Mouse (Mus musculus) forebrain, embryonic 11.5 days (tissue): ENCODE measurements around the gene Slc19a1. TPM values are rescaled to one million over a fixed set of nuclear protein-coding genes. Genes with fewer than 3 reads are reported as not detected.

Experiments
- ATAC-seq: fragments of 200-750 bp; cut with Nextera tagmentation; replicated peaks from 2 replicates; pipeline ENCODE4 v1.8.0; 2017; ENCODE audit warnings: moderate TSS enrichment; ENCODE audit not compliant: low FRiP score
- DNase-seq: peaks from one replicate; pipeline ENCODE4 v3.0.0-alpha.2; 2017; ENCODE audit warnings: low spot score
- H3K27ac ChIP-seq: fragments of 300-500 bp; sonication (generic); 2 replicates; pipeline ENCODE4 v1.5.1; 2014; ENCODE audit warnings: low read depth, low read length
- H3K27me3 ChIP-seq: fragments of 300-500 bp; sonication (generic); 2 replicates; pipeline ENCODE4 v1.6.1; 2014; ENCODE audit warnings: mild to moderate bottlenecking, low read length, mixed read lengths; ENCODE audit not compliant: control insufficient read depth, insufficient read depth
- H3K36me3 ChIP-seq: fragments of 300-500 bp; sonication (generic); 2 replicates; pipeline ENCODE4 v1.6.1; 2014; ENCODE audit warnings: mild to moderate bottlenecking, low read length, moderate library complexity, mixed read lengths; ENCODE audit not compliant: control insufficient read depth, insufficient read depth
- H3K4me1 ChIP-seq: fragments of 300-500 bp; sonication (generic); replicated peaks from 2 replicates; pipeline ENCODE4 v1.6.1; 2014; ENCODE audit warnings: low read length, mixed read lengths; ENCODE audit not compliant: control insufficient read depth, insufficient read depth
- H3K4me2 ChIP-seq: fragments of 300-500 bp; sonication (generic); 2 replicates; pipeline ENCODE4 v1.6.1; 2014; ENCODE audit warnings: low read depth, mild to moderate bottlenecking, low read length, moderate library complexity, mixed read lengths; ENCODE audit not compliant: severe bottlenecking
- H3K4me3 ChIP-seq: fragments of 300-500 bp; sonication (generic); 2 replicates; pipeline ENCODE4 v1.5.1; 2014; ENCODE audit warnings: low read depth, low read length
- H3K9ac ChIP-seq: fragments of 300-500 bp; sonication (generic); 2 replicates; pipeline ENCODE4 v1.6.1; 2014; ENCODE audit warnings: low read length
- H3K9me3 ChIP-seq: fragments of 300-500 bp; sonication (generic); 2 replicates; pipeline ENCODE4 v1.6.1; 2016; ENCODE audit warnings: low read length, mixed read lengths; ENCODE audit not compliant: control insufficient read depth
- WGBS: fragments of 180-500 bp; shearing (Covaris S2); extraction: QIAGEN DNeasy Blood & Tissue Kit; methylation state at CpG from one replicate; pipeline ENCODE4 v1.1.7; 2014; 5-methylcytosine and 5-hydroxymethylcytosine counted together
- polyA plus RNA-seq: library from polyadenylated mRNA; unstranded; fragments of >200 nt; fragmentation: Nextera tagmentation; extraction: Ambion mirVana; gene quantifications from 2 replicates; pipeline ENCODE4 v1.2.1, GENCODE M21; 2014

Gene Slc19a1
- polyA plus RNA-seq, 1 experiment from 2014 or later = 34.8 TPM

GRCm38 (mm10) chr10:77011681-77012080 lies 20.4 kb upstream of the Slc19a1 start:
- H3K27me3 ChIP-seq = no peaks in the 10 kb centered on the region
- ATAC-seq (no peak), DNase-seq (no peak)
- 90% methylated on average over 4 of the region's 4 CpGs for WGBS
- H3K4me3 ChIP-seq = no peak overlapping the region
- peaks cover 6% of the 10 kb centered on the region for H3K4me1 ChIP-seq
- no peak overlapping the region for H3K9ac ChIP-seq
- H3K9me3 ChIP-seq = no peaks in the 10 kb centered on the region
- H3K4me2 ChIP-seq = no peak overlapping the region
- no peak overlapping the region for H3K27ac ChIP-seq
- H3K36me3 ChIP-seq = no peaks in the 10 kb centered on the region

- no peak overlapping the region for H3K9ac ChIP-seq
- no peak for ATAC-seq
- H3K4me1 ChIP-seq = no peaks in the 10 kb centered on the region
- no peaks in the 10 kb centered on the region for H3K36me3 ChIP-seq
- no peaks in the 10 kb centered on the region for H3K27me3 ChIP-seq
- DNase-seq = no peak
- no peak overlapping the region for H3K4me3 ChIP-seq
- H3K9me3 ChIP-seq = no peaks in the 10 kb centered on the region
- no peak overlapping the region for H3K4me2 ChIP-seq
- 84% methylated on average over 7 of the region's 7 CpGs for WGBS
- no peak overlapping the region for H3K27ac ChIP-seq
Observed at GRCm38 (mm10) chr10:77016080-77016479, 16.0 kb upstream of the Slc19a1 start.

GRCm38 (mm10) chr10:77016499-77016898 lies 15.5 kb upstream of the Slc19a1 start:
- 46% methylated on average over 8 of the region's 8 CpGs for WGBS
- Histone ChIP-seq H3K9me3 (no peaks in the 10 kb centered on the region), H3K4me3 (no peak overlapping the region), H3K27me3 (no peaks in the 10 kb centered on the region), H3K4me1 (no peaks in the 10 kb centered on the region), H3K36me3 (no peaks in the 10 kb centered on the region), H3K27ac (no peak overlapping the region), H3K9ac (no peak overlapping the region), H3K4me2 (no peak overlapping the region)
- DNase-seq (no peak), ATAC-seq (no peak)

- H3K4me2 ChIP-seq = no peak overlapping the region
- H3K9me3 ChIP-seq = no peaks in the 10 kb centered on the region
- H3K27me3 ChIP-seq = no peaks in the 10 kb centered on the region
- DNase-seq (no peak), ATAC-seq (no peak)
- H3K36me3 ChIP-seq = no peaks in the 10 kb centered on the region
- no peak overlapping the region for H3K4me3 ChIP-seq
- WGBS = 65% methylated on average over 2 of the region's 2 CpGs
- H3K9ac ChIP-seq = no peak overlapping the region
- no peaks in the 10 kb centered on the region for H3K4me1 ChIP-seq
- no peak overlapping the region for H3K27ac ChIP-seq
Observed at GRCm38 (mm10) chr10:77017061-77017460, 15.0 kb upstream of the Slc19a1 start.

- Histone ChIP-seq H3K9ac (no peak overlapping the region), H3K4me1 (no peaks in the 10 kb centered on the region), H3K27me3 (no peaks in the 10 kb centered on the region), H3K27ac (no peak overlapping the region), H3K36me3 (no peaks in the 10 kb centered on the region), H3K4me3 (no peak overlapping the region), H3K4me2 (no peak overlapping the region), H3K9me3 (no peaks in the 10 kb centered on the region)
- no peak for ATAC-seq
- no peak for DNase-seq
- WGBS = 78% methylated on average over 9 of the region's 9 CpGs
Observed at GRCm38 (mm10) chr10:77017662-77018061, 14.4 kb upstream of the Slc19a1 start.

GRCm38 (mm10) chr10:77021399-77022052 lies 10.5 kb upstream of the Slc19a1 start:
- no peak overlapping the region for H3K27ac ChIP-seq
- DNase-seq (peak; percentile 88), ATAC-seq (peak; percentile 71)
- H3K9ac ChIP-seq = no peak overlapping the region; the same call in 1 of the 2 replicates
- H3K4me1 ChIP-seq = no peaks in the 10 kb centered on the region
- no peak overlapping the region for H3K4me2 ChIP-seq
- no peaks in the 10 kb centered on the region for H3K27me3 ChIP-seq
- no peaks in the 10 kb centered on the region for H3K9me3 ChIP-seq
- no peak overlapping the region for H3K4me3 ChIP-seq
- 37% methylated on average over 17 of the region's 17 CpGs for WGBS
- no peaks in the 10 kb centered on the region for H3K36me3 ChIP-seq

GRCm38 (mm10) chr10:77022301-77023130 lies 9.5 kb upstream of the Slc19a1 start:
- no peak for DNase-seq
- no peaks in the 10 kb centered on the region for H3K9me3 ChIP-seq
- H3K36me3 ChIP-seq = no peaks in the 10 kb centered on the region
- H3K27me3 ChIP-seq = no peaks in the 10 kb centered on the region
- H3K9ac ChIP-seq = no peak overlapping the region
- WGBS = 90% methylated on average over 13 of the region's 13 CpGs
- H3K4me2 ChIP-seq = no peak overlapping the region
- H3K27ac ChIP-seq = no peak overlapping the region
- no peak overlapping the region for H3K4me3 ChIP-seq
- no peaks in the 10 kb centered on the region for H3K4me1 ChIP-seq
- ATAC-seq = no peak

- H3K9me3 ChIP-seq = no peaks in the 10 kb centered on the region
Observed at GRCm38 (mm10) chr10:77024231-77024630, 7.8 kb upstream of the Slc19a1 start.

More at GRCm38 (mm10) chr10:77024231-77024630, 7.8 kb upstream of the Slc19a1 start:
- DNase-seq (no peak), ATAC-seq (no peak)
- 87% methylated on average over 5 of the region's 5 CpGs for WGBS
- Histone ChIP-seq H3K4me1 (no peaks in the 10 kb centered on the region), H3K27ac (no peak overlapping the region), H3K4me2 (no peak overlapping the region), H3K27me3 (no peaks in the 10 kb centered on the region), H3K4me3 (no peak overlapping the region), H3K9ac (no peak overlapping the region), H3K36me3 (no peaks in the 10 kb centered on the region)
